Mouse (Mus musculus): ENCODE results near the gene Bola3. TPM values are rescaled to one million over a fixed set of nuclear protein-coding genes. Genes with fewer than 3 reads are reported as not detected.
A peak's percentile ranks its signal among the peaks of the same experiment; 100 is the strongest.

Gene Bola3
- total RNA-seq, 2 experiments from 2014 or later: 45.4 to 54.7 TPM

DNA sequence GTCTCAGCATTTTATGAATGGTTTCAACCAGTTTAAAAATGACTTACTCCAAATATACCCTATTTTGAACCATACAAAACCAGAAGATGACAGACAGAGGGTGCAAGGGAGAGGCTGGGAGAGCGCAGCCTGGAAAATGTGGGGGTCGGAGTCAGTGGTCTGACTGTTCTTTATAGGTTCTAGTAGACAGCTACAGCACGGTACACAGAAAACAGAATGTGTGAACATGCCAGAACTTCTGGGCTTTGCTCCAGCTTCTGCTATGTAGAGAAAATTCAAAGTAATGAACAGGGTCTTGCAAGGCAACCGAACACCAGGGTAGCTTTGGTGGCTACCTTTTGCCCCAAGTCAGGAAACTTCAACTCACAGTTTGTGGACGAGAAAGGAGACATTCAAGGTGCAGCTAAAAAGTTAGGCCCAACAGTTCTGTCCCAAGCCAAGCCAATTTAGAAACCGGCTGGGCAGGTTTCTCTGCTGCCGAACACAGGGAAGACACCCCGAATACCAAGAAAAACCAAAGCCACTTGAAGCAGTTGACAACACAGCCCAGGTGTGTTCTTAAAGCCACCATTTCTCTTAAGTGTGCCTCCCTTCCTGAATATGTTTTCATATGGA is 43.3 kb downstream of the Bola3 start:
- peak in 1 of 2 experiments; percentile 43 for DNase-seq (ENCODE audit: low spot score in 2 of 2)

DNA sequence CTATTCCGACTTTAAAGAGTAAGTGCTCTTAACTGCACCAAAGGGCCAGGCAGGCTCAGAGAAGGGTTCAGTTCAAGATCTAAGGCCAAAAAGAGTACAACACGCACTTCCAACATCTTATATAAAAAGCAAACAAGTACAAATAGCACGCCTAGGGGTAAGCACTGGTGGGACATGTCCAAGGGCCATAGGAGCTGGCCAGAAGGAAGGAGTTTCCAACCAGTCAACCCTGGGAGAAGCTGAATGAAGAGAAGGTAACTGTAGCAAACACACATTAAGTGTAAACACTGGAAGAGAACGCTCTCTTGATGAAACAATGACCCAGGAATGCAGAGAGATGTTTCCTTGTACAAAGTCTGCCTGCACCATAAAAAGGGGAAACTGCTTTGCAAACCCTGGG is 45.2 kb downstream of the Bola3 start:
- no peak for DNase-seq (ENCODE audit: low spot score in 2 of 2)

DNA sequence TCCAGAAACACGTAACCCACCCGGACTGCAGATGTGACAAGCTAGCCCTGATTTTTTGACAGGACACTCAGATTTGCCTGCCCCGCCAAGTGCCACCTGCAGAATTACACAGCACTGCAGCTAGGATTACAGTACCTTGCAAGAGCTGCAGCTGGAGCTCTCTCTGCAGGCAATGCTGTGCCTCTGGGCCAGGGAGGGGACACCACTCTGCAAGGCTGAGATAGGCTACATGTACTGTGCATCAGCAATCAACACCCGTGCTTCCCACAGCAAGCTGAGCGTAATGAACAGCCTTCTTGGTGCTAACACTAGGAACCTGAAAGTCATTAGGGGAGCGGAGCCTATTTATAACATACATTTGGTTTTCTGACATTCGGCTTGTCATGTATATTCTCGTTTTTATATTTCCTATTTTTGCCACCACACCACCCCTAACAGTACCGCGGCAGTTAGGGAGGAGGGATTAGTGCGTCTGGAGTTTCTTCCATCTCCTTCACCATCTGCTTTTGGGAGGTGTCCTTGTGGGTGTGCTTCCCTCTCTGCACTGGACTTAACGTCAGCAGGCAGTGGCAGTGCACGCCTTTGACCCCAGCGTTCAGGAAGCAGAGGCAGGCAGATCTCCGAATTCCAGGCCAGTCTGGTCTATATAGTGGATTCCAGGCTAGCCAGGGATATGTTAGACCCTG is 46.7 kb downstream of the Bola3 start:
- DNase-seq (ENCODE audit: low spot score in 2 of 2): no peak

DNA sequence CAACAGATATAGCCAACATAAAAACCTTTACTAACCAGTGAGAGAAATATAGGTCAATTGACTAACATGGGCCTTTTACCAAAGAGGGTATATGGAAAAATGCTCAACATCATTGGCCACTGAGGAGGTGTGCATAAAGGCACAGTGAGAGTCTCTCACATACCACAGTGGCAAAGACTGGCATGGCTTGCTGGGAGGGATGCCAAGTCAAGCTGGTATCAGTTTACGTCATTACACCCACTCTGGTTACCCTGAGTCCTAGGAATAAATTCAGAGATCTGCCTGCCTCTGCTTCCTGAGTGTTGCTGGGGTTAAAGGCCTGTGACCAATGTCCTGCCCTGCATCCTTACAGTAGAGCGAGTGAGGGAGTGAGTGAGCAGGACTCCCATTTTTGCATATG is 47.8 kb downstream of the Bola3 start:
- DNase-seq (ENCODE audit: low spot score in 2 of 2): no peak

DNA sequence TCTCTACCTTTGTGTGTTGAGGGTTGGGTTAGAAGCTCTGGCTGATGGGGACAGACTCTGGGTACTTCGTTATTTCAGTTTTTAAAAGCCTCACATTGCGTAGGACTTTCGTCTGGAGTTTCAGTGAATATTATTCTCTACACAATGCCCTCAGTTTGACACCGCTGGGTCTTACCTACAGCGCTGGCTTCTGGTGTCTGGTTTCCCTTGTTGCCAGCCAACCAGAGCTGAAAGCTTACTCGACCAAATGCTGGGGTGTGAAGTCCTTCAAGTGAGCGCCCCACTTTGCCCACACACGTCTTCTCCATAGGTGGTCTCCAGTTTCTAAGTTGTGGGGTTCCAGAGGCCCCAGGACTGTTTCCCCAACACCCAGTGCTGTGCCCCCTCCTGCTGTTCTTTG is 48.8 kb downstream of the Bola3 start:
- no peak for DNase-seq (ENCODE audit: low spot score in 2 of 2)

DNA sequence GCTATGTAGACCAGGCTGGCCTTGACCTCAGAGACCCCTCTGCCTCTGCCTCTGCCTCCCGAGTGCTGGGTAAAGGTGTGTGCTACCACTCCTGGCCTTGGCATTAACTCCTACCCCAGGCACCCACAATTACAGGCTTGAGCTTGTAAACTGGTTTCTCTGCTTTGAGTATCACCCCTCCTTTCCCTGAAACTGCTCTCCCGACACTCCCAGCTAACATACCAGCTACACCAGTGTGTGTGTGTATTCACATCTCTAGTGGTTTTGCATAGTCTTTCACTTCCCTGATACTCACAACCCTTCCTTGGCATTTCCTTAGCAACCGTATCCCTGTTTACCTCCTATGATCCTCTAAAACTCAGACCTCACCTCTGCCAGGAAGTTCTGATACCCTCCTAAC is 50.8 kb downstream of the Bola3 start:
- no peak for DNase-seq (ENCODE audit: low spot score in 2 of 2)

DNA sequence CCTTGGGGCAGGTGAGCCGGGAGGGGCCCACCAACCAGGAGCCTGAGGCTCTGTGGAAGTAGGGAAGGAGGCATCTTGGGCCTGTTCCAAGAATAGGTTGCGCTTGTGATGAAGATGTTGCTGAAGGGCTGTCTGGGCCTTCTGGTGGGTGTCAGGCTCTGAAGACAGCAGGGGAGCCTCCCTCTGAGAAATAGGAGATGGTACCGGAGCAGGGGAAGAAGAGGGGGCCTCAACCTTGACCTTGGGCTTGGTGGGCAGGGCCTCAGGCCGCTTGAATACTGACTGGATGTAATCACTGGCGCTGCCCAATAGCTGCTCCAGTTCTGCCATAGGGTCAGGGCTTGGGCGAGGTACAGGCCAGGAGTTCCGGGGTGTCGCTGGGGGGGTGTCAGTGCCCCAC is 54.5 kb downstream of the Bola3 start:
- no peak for DNase-seq (ENCODE audit: low spot score in 2 of 2)

DNA sequence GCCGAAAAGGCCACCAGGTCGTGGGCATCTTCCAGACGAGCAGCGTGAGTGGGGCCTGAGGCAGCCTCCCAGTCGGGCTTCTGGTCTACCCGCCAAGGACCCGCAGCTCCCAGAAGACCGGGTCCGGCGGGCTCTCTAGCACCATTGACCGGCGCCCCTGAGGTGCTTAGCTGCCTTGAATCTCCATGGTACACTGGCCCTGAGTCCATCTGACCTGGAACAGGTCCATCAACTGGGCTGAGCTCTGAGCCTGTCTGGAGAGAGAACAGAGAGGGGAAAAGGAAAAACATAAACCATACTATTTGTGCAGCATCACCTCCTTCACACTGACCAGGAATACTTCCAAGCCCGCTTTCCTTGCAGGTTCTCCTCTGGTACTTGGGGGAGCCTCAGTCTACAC is 55.6 kb downstream of the Bola3 start:
- DNase-seq (ENCODE audit: low spot score in 2 of 2): no peak

DNA sequence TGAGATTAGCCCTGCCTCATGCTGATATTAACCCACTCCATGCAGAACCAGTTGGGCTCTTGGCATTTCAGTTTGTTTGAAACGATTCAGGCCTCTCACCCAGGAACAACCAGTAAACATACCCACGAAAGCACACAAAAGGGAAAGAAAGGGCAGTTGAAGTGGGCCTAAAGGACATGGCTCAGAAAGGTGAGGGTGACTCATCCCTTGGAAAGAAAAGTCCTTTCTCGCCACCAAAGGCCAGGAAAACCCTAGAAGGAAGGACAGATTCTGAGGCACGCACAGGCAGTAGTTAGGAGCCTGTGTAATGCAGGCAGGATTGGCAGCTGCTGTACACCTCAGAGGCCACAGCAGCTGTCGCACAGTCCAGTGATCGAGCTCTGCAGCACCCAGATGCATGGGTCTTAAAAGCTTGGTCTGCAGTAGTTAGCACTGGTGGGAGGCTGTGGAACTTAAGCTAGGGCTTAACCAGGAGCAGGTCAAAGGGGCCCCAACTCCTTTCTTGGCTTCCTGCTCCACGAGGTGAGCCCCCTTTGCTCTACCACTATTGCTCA is 56.6 kb downstream of the Bola3 start:
- DNase-seq (ENCODE audit: low spot score in 2 of 2): no peak

DNA sequence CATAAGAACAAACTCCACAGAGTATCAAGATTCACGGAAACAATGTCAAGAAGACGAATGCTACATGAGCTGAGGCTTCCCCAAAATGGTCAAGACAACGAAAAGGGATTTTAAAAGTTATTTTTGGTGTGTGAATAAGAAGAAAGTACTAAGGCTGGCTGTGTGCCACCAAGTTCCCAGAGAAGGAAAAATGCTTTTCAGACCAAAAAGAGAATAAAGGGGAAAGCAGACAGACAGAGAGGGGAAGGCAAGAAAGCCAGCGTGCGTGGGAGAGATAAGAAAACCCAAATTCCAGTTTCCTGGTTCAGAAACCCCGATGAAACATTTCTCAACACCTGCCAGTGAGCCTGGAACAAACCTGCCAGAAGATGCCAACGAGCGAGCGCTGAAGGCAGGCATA is 59.6 kb downstream of the Bola3 start:
- DNase-seq (ENCODE audit: low spot score in 2 of 2): no peak

Small RNA genes lying within 50 kb of the gene (microRNA-seq; reads per million reads assigned to microRNA genes)
- gene Mir6374: 0 reads per million in 2 experiments

Other genes starting within 250 kb of the Bola3 start
- gene Ccdc142, start 247.5 kb upstream of the Bola3 start, total RNA-seq (2021): 10 to 100 TPM in 1 of 2 experiments, 1 to 10 TPM in 1; 6.8 to 11.7 TPM
- gene Gm42688, start 247.5 kb upstream of the Bola3 start, total RNA-seq (2021): 1 to 10 TPM; 5.2 to 6.4 TPM
- 10 to 100 TPM; 62.5 to 62.7 TPM for gene Mrpl53, start 240.1 kb upstream of the Bola3 start, total RNA-seq (2021)
- gene Mogs, start 233.7 kb upstream of the Bola3 start, total RNA-seq (2021): 10 to 100 TPM; 22.0 to 27.2 TPM
- gene Wbp1, start 227.6 kb upstream of the Bola3 start, total RNA-seq (2021): 10 to 100 TPM; 66.7 to 72.6 TPM
- gene Ino80b, start 223.7 kb upstream of the Bola3 start, total RNA-seq (2021): 10 to 100 TPM; 24.1 TPM
- gene Rtkn, start 213.7 kb upstream of the Bola3 start, total RNA-seq (2021): 10 to 100 TPM; 61.2 to 65.1 TPM
- gene Wdr54, start 192.8 kb upstream of the Bola3 start, total RNA-seq (2021): 10 to 100 TPM; 24.4 to 26.0 TPM
- 10 to 100 TPM; 20.4 to 21.1 TPM for gene 1700003E16Rik, start 192.7 kb upstream of the Bola3 start, total RNA-seq (2021)
- 100 to 1,000 TPM; 358 to 382 TPM for gene Dctn1, start 183.2 kb upstream of the Bola3 start, total RNA-seq (2021)
- 10 to 100 TPM in 1 of 2 experiments, under 1 TPM in 1; 0.41 to 11.9 TPM for gene Slc4a5, start 129.3 kb upstream of the Bola3 start, total RNA-seq (2021)
- 10 to 100 TPM in 1 of 2 experiments, 1 to 10 TPM in 1; 8.5 to 10.5 TPM for gene Mthfd2, start 23.2 kb upstream of the Bola3 start, total RNA-seq (2021)
- 10 to 100 TPM; 22.1 to 23.1 TPM for gene Mob1a, start 23.1 kb upstream of the Bola3 start, total RNA-seq (2021)
- gene Tet3, start 109.9 kb downstream of the Bola3 start, total RNA-seq (2021): 100 to 1,000 TPM in 1 of 2 experiments, 10 to 100 TPM in 1; 97.1 to 102 TPM
- gene Dguok, start 157.8 kb downstream of the Bola3 start, total RNA-seq (2021): 10 to 100 TPM; 28.1 to 28.7 TPM
- gene Actg2, start 187.1 kb downstream of the Bola3 start, total RNA-seq (2021): under 1 TPM in 1 of 2 experiments, not detected in 1; 0.51 TPM
- 10 to 100 TPM; 31.7 to 36.2 TPM for gene Stambp, start 223.6 kb downstream of the Bola3 start, total RNA-seq (2021)

Data from layer of hippocampus, postnatal 14 days (tissue).